Mouse (Mus musculus): ENCODE data around the gene Cog7.

DNA sequence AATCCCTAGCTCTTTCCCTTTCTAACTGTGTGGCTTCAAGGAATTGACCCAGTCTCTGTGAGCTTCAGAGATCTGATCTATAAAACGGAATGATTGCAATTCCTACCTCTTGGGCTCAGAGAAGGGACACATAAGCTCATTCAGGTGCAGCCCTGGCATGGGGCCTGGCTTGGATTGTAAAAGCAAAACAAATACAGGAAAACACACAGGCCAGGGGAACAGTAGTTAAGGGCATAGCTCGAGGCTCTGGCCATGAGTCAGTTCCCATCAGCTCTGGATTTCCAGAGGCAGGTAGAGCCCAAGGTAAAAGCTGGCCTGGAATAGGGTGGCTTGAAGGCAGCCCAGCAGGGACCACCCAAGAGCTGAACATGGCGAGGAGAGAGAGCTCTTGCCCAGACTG is 107.5 kb downstream of the Cog7 start:
- TF ChIP-seq GATA1 (IDR thresholded peaks at IDR 0.05; ENCODE audit: borderline replicate concordance, low read length) (no peak), FLI1 (IDR thresholded peaks at IDR 0.05; ENCODE audit: low read length) (no peak)
